Mouse (Mus musculus) left cerebral cortex, postnatal 25 days (tissue): ENCODE measurements around the gene Gm11595. TPM values are rescaled to one million over a fixed set of nuclear protein-coding genes. Genes with fewer than 3 reads are reported as not detected.
"Not testable (repeated sequence)": the region's sequence is repeated elsewhere in the genome, so short reads cannot be mapped to it uniquely, and the experiment has no call there.

Experiments
- DNase-seq, 2 experiments: peaks; one replicate each; pipeline ENCODE4 v3.0.0; 2022; ENCODE audit warnings: low spot score in 2 of 2, mixed read lengths in 1 of 2
- intact Hi-C: fragments of 180-260 bp; cut with DNase I; formaldehyde crosslinking; loops from one replicate; pipeline ENCODE4 v1.15.1; 2025
- total RNA-seq, 2 experiments: library from RNA; stranded (reverse); gene quantifications; 2 replicates each; pipeline ENCODE4 v1.2.3; 2021

Gene Gm11595
- total RNA-seq = not detected

DNA sequence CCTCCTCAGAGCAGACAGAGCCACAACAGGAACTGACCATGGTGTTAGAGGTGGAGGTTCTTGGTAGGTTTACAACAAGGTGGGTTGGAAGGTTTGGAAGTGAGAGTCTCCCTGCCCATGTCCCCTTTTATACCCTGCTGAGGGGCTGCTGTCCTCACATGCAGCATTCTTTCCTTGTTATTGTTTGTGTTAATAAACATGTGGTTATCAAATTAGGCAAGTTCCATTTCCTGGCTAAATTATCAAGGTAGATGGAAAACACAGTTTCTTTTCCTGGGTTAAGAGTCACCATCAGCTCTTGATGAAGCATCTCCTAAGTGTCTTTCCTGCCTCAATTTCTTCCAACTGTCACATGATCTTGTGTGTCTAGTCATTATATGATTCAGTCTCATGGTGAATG is at the start of gene Gm11595:
TSS of gene Gm11595 (minus strand) at position 101 of the 400 bp plus-strand sequence.
- intact Hi-C loops, DNase-seq: not testable (repeated sequence)

DNA sequence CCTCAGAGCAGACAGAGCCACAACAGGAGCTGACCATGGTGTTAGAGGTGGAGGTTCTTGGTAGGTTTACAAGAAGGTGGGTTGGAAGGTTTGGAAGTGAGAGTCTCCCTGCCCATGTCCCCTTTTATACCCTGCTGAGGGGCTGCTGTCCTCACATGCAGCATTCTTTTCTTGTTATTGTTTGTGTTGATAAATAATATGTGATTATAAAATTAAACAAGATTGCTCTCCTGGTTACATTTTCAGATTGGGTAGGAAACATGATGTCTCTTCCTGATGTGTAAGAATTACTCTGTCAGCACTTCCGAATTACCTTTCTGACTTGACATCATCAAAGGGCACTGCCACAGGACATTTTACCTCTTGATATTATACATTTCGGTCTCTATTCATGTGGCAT is 42.9 kb upstream of the Gm11595 start, which contains the start of gene Gm11564:
TSS of gene Gm11564 (minus strand) at position 101 of the 400 bp plus-strand sequence.
- intact Hi-C loops, DNase-seq: not testable (repeated sequence)

DNA sequence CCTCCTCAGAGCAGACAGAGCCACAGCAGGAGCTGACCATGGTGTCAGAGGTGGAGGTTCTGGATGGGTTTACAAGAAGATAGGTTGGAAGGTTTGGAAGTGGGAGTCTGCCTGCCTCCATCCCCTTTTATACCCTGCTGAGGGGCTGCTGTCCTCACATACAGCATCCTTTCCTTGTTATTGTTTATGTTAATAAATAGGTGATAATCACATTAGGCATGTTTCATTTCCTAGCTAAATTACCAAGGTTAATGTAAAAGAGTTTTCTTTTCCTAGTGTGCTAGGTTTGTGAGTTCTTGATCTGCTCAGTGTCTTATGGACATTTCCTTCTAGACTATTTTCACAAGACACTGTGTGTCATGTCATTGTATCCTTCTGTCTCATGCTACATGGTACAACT is 37.1 kb upstream of the Gm11595 start, which contains the start of gene Krtap4-13:
TSS of gene Krtap4-13 (minus strand) at position 101 of the 400 bp plus-strand sequence.
- DNase-seq, intact Hi-C loops: not testable (repeated sequence)

DNA sequence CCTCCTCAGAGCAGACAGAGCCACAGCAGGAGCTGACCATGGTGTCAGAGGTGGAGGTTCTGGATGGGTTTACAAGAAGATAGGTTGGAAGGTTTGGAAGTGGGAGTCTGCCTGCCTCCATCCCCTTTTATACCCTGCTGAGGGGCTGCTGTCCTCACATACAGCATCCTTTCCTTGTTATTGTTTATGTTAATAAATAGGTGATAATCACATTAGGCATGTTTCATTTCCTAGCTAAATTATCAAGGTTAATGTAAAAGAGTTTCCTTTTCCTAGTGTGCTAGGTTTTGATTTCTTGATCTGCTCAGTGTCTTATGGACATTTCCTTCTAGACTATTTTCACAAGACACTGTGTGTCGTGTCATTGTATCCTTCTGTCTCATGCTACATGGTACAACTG is 31.6 kb upstream of the Gm11595 start, which contains the start of gene Gm11554:
TSS of gene Gm11554 (minus strand) at position 101 of the 400 bp plus-strand sequence.
- DNase-seq, intact Hi-C loops: not testable (repeated sequence)

DNA sequence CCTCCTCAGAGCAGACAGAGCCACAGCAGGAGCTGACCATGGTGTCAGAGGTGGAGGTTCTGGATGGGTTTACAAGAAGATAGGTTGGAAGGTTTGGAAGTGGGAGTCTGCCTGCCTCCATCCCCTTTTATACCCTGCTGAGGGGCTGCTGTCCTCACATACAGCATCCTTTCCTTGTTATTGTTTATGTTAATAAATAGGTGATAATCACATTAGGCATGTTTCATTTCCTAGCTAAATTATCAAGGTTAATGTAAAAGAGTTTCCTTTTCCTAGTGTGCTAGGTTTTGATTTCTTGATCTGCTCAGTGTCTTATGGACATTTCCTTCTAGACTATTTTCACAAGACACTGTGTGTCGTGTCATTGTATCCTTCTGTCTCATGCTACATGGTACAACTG is 26.1 kb upstream of the Gm11595 start, which contains the start of gene Gm11569:
TSS of gene Gm11569 (minus strand) at position 101 of the 400 bp plus-strand sequence.
- intact Hi-C loops, DNase-seq: not testable (repeated sequence)

DNA sequence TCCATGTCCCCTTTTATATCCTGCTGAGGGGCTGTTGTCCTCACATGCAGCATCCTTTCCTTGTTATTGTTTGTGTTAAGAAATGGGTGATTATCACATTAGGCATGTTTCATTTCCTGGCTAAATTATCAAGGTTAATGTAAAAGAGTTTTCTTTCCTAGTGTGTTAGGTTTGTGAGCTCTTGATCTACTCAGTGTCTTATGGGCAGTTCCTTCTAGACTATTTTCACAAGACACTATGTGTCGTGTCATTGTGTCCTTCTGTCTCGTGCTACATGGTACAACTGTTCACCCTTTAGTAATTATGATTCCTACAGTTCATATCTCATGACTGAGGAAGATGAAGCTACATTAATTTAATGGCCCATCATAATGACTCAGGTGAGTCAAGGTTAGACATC is 20.7 kb upstream of the Gm11595 start, which contains the start of gene Gm11596:
TSS of gene Gm11596 (minus strand) at position 101 of the 400 bp plus-strand sequence.
- no peak for DNase-seq
- intact Hi-C loops = no loop called here

DNA sequence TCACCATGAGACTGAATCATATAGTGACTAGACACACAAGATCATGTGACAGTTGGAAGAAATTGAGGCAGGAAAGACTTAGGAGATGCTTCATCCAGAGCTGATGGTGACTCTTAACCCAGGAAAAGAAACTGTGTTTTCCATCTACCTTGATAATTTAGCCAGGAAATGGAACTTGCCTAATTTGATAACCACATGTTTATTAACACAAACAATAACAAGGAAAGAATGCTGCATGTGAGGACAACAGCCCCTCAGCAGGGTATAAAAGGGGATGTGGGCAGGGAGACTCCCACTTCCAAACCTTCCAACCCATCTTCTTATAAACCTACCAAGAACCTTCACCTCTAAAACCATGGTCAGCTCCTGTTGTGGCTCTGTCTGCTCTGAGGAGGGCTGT is 12.2 kb upstream of the Gm11595 start, which contains the start of gene Krtap4-9:
TSS of gene Krtap4-9 (plus strand) at position 301 of the 400 bp plus-strand sequence.
- intact Hi-C loops, DNase-seq: not testable (repeated sequence)

DNA sequence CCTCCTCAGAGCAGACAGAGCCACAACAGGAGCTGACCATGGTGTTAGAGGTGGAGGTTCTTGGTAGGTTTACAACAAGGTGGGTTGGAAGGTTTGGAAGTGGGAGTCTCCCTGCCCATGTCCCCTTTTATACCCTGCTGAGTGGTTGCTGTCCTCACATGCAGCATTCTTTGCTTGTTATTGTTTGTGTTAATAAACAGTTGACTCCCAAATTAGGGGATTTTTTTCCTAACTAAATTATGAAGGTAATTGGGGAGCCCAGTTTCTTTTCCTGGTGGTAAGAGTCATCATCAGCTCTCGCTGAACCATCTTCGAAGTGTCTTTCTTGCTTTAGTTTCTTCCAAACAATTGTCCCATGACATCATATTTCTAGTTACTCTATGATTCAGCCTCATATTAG is 7.9 kb upstream of the Gm11595 start, which contains the start of gene Krtap4-8:
TSS of gene Krtap4-8 (minus strand) at position 101 of the 400 bp plus-strand sequence.
- no peak for DNase-seq
- intact Hi-C loops = no loop called here

DNA sequence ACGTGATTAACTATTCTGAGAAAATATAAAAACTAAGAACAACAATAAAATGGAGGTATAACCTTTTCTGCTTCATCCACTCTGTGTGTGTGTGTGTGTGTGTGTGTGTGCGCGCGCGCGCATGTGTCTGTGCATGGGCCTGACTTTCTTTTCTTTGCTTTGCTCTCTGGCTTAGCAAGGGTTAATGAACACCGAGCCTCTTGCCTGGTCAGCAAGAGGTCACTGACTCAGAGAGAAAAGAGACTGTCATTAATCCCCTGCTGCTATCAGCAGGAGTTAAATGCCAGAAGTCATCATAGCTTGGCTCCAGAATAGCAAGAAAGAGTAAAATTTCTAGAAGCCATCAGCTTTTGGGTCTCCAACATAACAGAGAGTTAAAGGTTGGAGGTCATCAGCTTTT is 5.7 kb upstream of the Gm11595 start:
- intact Hi-C loops = no loop called here
- DNase-seq = no peak

DNA sequence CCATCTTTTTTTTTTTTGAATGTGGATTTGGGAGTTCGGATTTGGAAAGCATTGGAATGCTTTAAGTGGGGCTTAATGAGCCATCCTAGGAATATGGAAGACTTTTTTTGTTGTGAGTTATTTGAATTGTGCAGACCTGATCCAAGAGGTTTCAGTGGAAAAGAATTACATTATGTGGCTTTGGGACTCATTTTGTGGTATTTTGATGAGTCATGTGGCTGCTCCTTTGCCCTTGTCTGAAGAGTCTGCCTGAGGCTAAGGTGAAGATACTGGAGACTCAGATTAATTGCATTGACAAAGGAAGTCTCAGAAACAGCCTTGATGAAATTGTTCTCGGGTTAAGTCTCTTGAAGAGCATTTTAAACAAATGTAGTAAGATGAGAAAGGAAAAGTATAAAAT is 4.3 kb downstream of the Gm11595 start:
- intact Hi-C loops = no loop called here
- DNase-seq = no peak

DNA sequence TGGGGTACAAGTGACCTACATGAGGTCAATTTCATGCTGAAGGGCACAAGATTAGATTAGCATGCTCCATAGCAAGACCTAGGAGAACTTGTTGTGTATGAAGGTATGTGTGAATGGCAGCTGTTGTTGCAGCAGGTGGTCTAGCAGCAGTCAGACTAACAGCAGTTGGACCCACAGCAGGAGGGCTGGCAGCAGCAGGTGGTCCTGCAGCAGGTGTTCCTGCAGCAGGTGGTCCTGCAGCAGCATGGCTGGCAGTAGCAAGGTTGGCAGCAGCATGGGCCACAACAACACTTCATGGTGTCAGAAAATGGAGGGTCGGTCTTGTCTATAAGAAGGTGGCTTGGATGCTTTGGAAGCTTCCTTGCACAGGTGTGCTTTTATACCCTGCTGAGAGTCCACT is 13.8 kb downstream of the Gm11595 start:
- intact Hi-C loops = no loop called here
- no peak for DNase-seq

DNA sequence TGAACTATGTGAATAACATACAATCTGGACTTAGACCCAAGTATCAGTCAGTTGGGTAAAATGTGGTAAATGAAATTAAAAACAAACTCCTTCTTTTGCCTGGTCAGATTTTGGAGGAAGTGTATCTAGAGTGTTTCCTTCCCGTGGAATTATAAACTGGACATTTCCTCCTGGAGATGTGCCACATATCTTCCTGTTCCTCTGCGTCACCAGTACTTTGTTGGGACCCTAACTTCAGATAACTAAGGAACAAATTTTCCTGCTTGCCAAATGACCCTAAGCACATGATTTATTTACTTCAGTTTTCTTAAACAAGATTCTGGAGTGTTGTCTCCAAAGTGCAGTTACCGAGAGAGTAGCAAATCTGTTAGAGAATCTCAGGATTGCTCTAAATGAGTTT is 28.7 kb downstream of the Gm11595 start:
- intact Hi-C loops = no loop called here
- DNase-seq = no peak

DNA sequence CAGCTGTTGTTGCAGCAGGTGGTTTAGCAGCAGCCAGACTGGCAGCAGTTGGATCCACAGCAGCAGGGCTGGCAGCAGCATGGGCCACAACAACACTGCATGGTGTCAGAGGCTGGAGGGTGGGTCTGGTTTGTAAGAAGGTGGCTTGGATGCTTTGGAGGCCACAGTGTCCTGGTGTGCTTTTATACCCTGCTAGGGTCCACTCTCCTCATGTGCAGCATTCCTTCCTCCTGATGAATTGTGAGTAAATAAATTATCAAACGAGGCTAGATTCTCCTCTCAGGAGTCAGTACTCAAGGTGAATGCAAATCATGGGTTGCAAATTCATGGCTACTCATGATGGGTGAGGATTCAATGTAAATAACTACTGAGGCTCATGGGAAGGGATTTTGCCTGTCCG is 38.5 kb downstream of the Gm11595 start, which contains the start of gene Gm14180:
TSS of gene Gm14180 (minus strand) at position 101 of the 400 bp plus-strand sequence.
- intact Hi-C loops = no loop called here
- DNase-seq = no peak

DNA sequence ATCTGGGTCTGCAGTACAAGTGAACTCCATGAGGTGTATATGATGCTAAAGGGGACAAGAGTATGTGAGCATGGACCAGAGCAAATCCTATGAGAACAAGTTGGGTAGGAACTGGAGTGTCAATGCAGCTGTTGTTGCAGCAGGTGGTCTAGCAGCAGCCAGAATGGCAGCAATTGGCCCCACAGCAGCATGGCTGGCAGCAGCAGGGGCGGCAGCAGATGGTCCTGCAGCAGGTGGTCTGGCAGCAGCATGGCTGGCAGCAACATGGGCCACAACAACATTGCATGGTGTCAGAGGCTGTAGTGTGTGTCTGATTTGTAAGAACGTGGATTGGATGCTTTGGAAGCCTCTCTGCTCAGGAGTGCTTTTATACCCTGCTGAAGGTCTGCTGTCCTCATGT is 48.7 kb downstream of the Gm11595 start:
- intact Hi-C loops = loop anchor here (1.0 kb wide), 1 partner anchor 39 kb away; no protein-coding TSS in a partner anchor
- DNase-seq = no peak

Other genes with a start within 250 kb of the Gm11595 start
- gene Krt40, start 229.8 kb downstream of the Gm11595 start, total RNA-seq = not detected
- gene Krtap3-3, start 222.0 kb downstream of the Gm11595 start, total RNA-seq = not detected
- not detected for gene Krtap3-2, start 216.1 kb downstream of the Gm11595 start, total RNA-seq
- gene Gm11939, start 213.4 kb downstream of the Gm11595 start, total RNA-seq = not detected
- not detected for gene Krtap3-1, start 206.3 kb downstream of the Gm11595 start, total RNA-seq
- gene Krtap1-5, start 191.9 kb downstream of the Gm11595 start, total RNA-seq = not detected
- gene Krtap1-4, start 189.3 kb downstream of the Gm11595 start, total RNA-seq = not detected
- not detected for gene Krtap1-3, start 181.6 kb downstream of the Gm11595 start, total RNA-seq
- gene Krtap9-3, start 174.8 kb downstream of the Gm11595 start, total RNA-seq = not detected
- not detected for gene Gm11938, start 169.6 kb downstream of the Gm11595 start, total RNA-seq
- gene Gm11937, start 162.7 kb downstream of the Gm11595 start, total RNA-seq = not detected
- not detected for gene Krtap2-4, start 158.1 kb downstream of the Gm11595 start, total RNA-seq
- gene Gm11562, start 152.5 kb downstream of the Gm11595 start, total RNA-seq = not detected
- gene Krtap4-1, start 144.7 kb downstream of the Gm11595 start, total RNA-seq = not detected
- gene Krtap4-2, start 137.8 kb downstream of the Gm11595 start, total RNA-seq = not detected
- gene Krtap4-7, start 128.8 kb downstream of the Gm11595 start, total RNA-seq = not detected
- not detected for gene Gm11555, start 122.7 kb downstream of the Gm11595 start, total RNA-seq
- gene Gm11563, start 114.0 kb downstream of the Gm11595 start, total RNA-seq = not detected
- gene Krtap4-6, start 107.0 kb downstream of the Gm11595 start, total RNA-seq = not detected
- gene Gm14190, start 82.2 kb downstream of the Gm11595 start, total RNA-seq = not detected
- not detected for gene Gm14180, start 38.6 kb downstream of the Gm11595 start, total RNA-seq
- not detected for gene Krtap4-8, start 7.8 kb upstream of the Gm11595 start, total RNA-seq
- not detected for gene Krtap4-9, start 12.3 kb upstream of the Gm11595 start, total RNA-seq
- not detected for gene Gm11596, start 20.6 kb upstream of the Gm11595 start, total RNA-seq
- gene Gm11569, start 26.0 kb upstream of the Gm11595 start, total RNA-seq = not detected
- not detected for gene Gm11554, start 31.5 kb upstream of the Gm11595 start, total RNA-seq
- gene Krtap4-13, start 37.0 kb upstream of the Gm11595 start, total RNA-seq = not detected
- not detected for gene Gm11564, start 42.8 kb upstream of the Gm11595 start, total RNA-seq
- gene 2300003K06Rik, start 65.2 kb upstream of the Gm11595 start, total RNA-seq = not detected
- gene Krtap4-16, start 78.7 kb upstream of the Gm11595 start, total RNA-seq = not detected
- not detected for gene Gm11568, start 85.0 kb upstream of the Gm11595 start, total RNA-seq
- not detected for gene Gm11559, start 91.6 kb upstream of the Gm11595 start, total RNA-seq
- not detected for gene Krtap9-1, start 100.5 kb upstream of the Gm11595 start, total RNA-seq
- not detected for gene Gm11567, start 106.3 kb upstream of the Gm11595 start, total RNA-seq
- not detected for gene Krtap31-1, start 135.0 kb upstream of the Gm11595 start, total RNA-seq
- not detected for gene Gm11565, start 141.8 kb upstream of the Gm11595 start, total RNA-seq
- gene Krtap31-2, start 163.4 kb upstream of the Gm11595 start, total RNA-seq = not detected
- gene Krtap9-5, start 175.6 kb upstream of the Gm11595 start, total RNA-seq = not detected
- gene Krtap29-1, start 206.1 kb upstream of the Gm11595 start, total RNA-seq = not detected
- not detected for gene Krtap16-1, start 213.7 kb upstream of the Gm11595 start, total RNA-seq
- gene Krtap17-1, start 221.1 kb upstream of the Gm11595 start, total RNA-seq = not detected
- not detected for gene Krt33a, start 243.3 kb upstream of the Gm11595 start, total RNA-seq